Mouse (Mus musculus): ENCODE measurements at regions not wholly inside any gene's neighbourhood (a gene's known extent, or its start where the extent isn't known, plus 50 kb on each side); places are given as distances from the start of the nearest gene placed in this dataset.

GRCm38 (mm10) chr6:127375711-127376199 lies 70.9 kb upstream of the Parp11 start:
- POLR2A ChIA-PET, result interaction anchor here (1.8 kb wide), 1 partner anchor 46 kb away, joined by 6 read pairs; no protein-coding TSS in a partner anchor
- H3K27me3 ChIP-seq, result no peaks in the 10 kb centered on the region
- no peak for TF ChIP-seq CTCF (IDR thresholded peaks at IDR 0.05)
- DNase-seq (ENCODE audit: low read depth, low spot score), result peak; percentile 46
- in situ Hi-C loops (cut with MboI; ENCODE audit: low pct_unique_long_range_greater_than_20kb), result loop anchor here (5.0 kb wide), 1 partner anchor 228 kb away; no protein-coding TSS in a partner anchor
- CTCF ChIA-PET, result interaction anchor here (0.8 to 2.7 kb wide), 7 partner anchors 10 to 70 kb away, joined by 3 to 17 read pairs (median 4); no protein-coding TSS in a partner anchor
- ATAC-seq, result peak; percentile 89

GRCm38 (mm10) chr6:127378701-127379100 lies 67.9 kb upstream of the Parp11 start:
- no peak for TF ChIP-seq CTCF (IDR thresholded peaks at IDR 0.05)
- in situ Hi-C loops (cut with MboI; ENCODE audit: low pct_unique_long_range_greater_than_20kb), result loop anchor here (5.0 kb wide), 1 partner anchor 231 kb away; no protein-coding TSS in a partner anchor
- no peak for DNase-seq (ENCODE audit: low read depth, low spot score)
- ChIA-PET POLR2A (interaction anchor here (1.4 kb wide), 1 partner anchor 229 kb away, joined by 3 read pairs; no protein-coding TSS in a partner anchor), CTCF (interaction anchor here (0.6 to 2.7 kb wide), 7 partner anchors 27 to 234 kb away, joined by 3 to 9 read pairs (median 4); no protein-coding TSS in a partner anchor)
- ATAC-seq, result no peak
- no peaks in the 10 kb centered on the region for H3K27me3 ChIP-seq

GRCm38 (mm10) chr6:127379511-127379910 lies 67.1 kb upstream of the Parp11 start:
- POLR2A ChIA-PET, result interaction anchor here (0.6 kb wide), 1 partner anchor 9 kb away, joined by 4 read pairs; no protein-coding TSS in a partner anchor
- TF ChIP-seq CTCF (IDR thresholded peaks at IDR 0.05), result peak; percentile 85
- CTCF ChIA-PET, result interaction anchor here (1.1 to 2.4 kb wide), 5 partner anchors 28 to 235 kb away, joined by 3 to 9 read pairs (median 4); no protein-coding TSS in a partner anchor
- in situ Hi-C loops (cut with MboI; ENCODE audit: low pct_unique_long_range_greater_than_20kb), result loop anchor here (5.0 kb wide), 1 partner anchor 232 kb away; no protein-coding TSS in a partner anchor
- no peaks in the 10 kb centered on the region for H3K27me3 ChIP-seq
- no peak for ATAC-seq
- no peak for DNase-seq (ENCODE audit: low read depth, low spot score)

GRCm38 (mm10) chr6:127381148-127381888 lies 65.3 kb upstream of the Parp11 start:
- no peak for DNase-seq (ENCODE audit: low read depth, low spot score)
- in situ Hi-C loops (cut with MboI; ENCODE audit: low pct_unique_long_range_greater_than_20kb), result no loop called here
- ATAC-seq, result no peak
- TF ChIP-seq CTCF (IDR thresholded peaks at IDR 0.05), result no peak
- no peaks in the 10 kb centered on the region for H3K27me3 ChIP-seq
- CTCF ChIA-PET, result interaction anchor here (1.7 kb wide), 1 partner anchor 22 kb away, joined by 5 read pairs; no protein-coding TSS in a partner anchor
- POLR2A ChIA-PET, result no interaction called here

- no peak for DNase-seq (ENCODE audit: low read depth, low spot score)
- in situ Hi-C loops (cut with MboI; ENCODE audit: low pct_unique_long_range_greater_than_20kb), result no loop called here
- no peak for TF ChIP-seq CTCF (IDR thresholded peaks at IDR 0.05)
- CTCF ChIA-PET, result no interaction called here
- no peak for ATAC-seq
- H3K27me3 ChIP-seq, result no peaks in the 10 kb centered on the region
- POLR2A ChIA-PET, result no interaction called here
Observed at GRCm38 (mm10) chr6:127391258-127392011, 55.2 kb upstream of the Parp11 start.

- in situ Hi-C loops (cut with MboI; ENCODE audit: low pct_unique_long_range_greater_than_20kb), result no loop called here
- DNase-seq (ENCODE audit: low read depth, low spot score) (no peak), ATAC-seq (no peak)
- H3K27me3 ChIP-seq, result no peaks in the 10 kb centered on the region
- TF ChIP-seq CTCF (IDR thresholded peaks at IDR 0.05), result no peak
- ChIA-PET CTCF (no interaction called here), POLR2A (no interaction called here)
Observed at GRCm38 (mm10) chr6:127392012-127392798, 54.4 kb upstream of the Parp11 start.

- ATAC-seq (no peak), DNase-seq (ENCODE audit: low read depth, low spot score) (no peak)
- no peak for TF ChIP-seq CTCF (IDR thresholded peaks at IDR 0.05)
- ChIA-PET CTCF (no interaction called here), POLR2A (no interaction called here)
- no peaks in the 10 kb centered on the region for H3K27me3 ChIP-seq
- in situ Hi-C loops (cut with MboI; ENCODE audit: low pct_unique_long_range_greater_than_20kb), result no loop called here
Observed at GRCm38 (mm10) chr6:127392799-127393172, 53.9 kb upstream of the Parp11 start.

- no peak for TF ChIP-seq CTCF (IDR thresholded peaks at IDR 0.05)
- POLR2A ChIA-PET, result no interaction called here
- ATAC-seq (peak; percentile 60), DNase-seq (ENCODE audit: low read depth, low spot score) (no peak)
- in situ Hi-C loops (cut with MboI; ENCODE audit: low pct_unique_long_range_greater_than_20kb), result no loop called here
- no peaks in the 10 kb centered on the region for H3K27me3 ChIP-seq
- CTCF ChIA-PET, result no interaction called here
Observed at GRCm38 (mm10) chr6:127393907-127394600, 52.6 kb upstream of the Parp11 start.
